Mouse (Mus musculus) T-helper 1 cell (primary cell): ENCODE measurements around the gene Gm3839.
"Not testable (repeated sequence)": the region's sequence is repeated elsewhere in the genome, so short reads cannot be mapped to it uniquely, and the experiment has no call there.

Source experiments
- in situ Hi-C: fragments of 300-600 bp; cut with MboI, MseI; formaldehyde crosslinking; loops from one replicate; pipeline ENCODE4 v1.15.1; 2025; ENCODE audit warnings: high pct_unique_total_duplicates

Gm3839 gene

DNA sequence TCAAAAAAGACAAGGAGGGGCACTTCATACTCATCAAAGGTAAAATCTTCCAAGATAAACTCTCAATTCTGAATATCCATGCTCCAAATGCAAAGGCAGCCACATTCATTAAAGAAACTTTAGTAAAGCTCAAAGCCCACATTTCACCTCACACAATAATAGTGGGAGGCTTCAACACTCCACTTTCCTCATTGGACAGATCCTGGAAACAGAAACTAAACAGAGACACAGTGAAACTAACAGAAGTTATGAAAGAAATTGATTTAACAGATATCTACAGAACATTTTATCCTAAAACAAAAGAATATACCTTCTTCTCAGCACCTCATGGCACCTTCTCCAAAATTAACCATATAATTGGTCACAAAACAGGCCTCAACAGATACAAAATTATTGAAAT is at the start of gene Gm3839:
Gene Gm3839, minus strand, starts transcription at position 101 of the 400 bp plus-strand sequence.
- in situ Hi-C loops, result not testable (repeated sequence)

DNA sequence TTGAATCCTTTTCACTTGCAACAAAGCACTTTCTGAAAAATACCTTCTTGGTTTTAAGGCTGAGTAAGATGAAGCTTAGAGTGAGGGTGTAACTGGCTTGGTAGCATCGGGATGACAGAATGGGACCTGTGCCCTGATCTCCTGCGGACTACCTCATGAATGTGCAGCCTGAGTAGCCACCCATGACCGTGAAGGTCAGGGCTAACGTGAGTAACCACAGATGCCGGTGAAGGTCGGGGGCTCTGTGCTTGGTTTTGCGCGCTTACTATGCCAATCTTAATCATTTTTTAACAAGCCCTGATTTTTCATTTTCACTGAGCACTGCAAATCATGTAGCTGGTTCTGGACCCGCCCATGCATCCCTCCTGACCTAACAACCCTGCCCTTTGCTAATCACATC is 49.1 kb upstream of the Gm3839 start:
- in situ Hi-C loops, result no loop called here

DNA sequence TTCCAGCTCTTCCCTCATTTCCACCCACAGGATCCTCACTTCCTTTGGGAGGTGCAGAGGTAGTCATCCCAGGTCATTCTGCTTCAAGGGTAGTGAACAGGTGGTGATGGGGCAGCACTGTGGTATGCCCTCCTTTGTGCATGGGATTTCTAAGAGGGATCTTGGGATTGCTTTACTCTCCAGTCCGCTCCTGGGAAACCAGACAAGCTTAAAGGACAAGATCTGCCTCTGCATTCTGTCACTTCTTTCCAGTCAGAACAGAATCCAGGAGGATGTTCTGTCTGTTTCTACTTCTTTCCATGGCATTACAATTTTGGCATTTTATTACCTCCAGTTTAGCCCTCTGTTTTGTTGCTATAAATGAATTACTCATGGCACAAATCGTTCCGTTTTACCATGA is 21.3 kb upstream of the Gm3839 start:
- in situ Hi-C loops, result no loop called here

DNA sequence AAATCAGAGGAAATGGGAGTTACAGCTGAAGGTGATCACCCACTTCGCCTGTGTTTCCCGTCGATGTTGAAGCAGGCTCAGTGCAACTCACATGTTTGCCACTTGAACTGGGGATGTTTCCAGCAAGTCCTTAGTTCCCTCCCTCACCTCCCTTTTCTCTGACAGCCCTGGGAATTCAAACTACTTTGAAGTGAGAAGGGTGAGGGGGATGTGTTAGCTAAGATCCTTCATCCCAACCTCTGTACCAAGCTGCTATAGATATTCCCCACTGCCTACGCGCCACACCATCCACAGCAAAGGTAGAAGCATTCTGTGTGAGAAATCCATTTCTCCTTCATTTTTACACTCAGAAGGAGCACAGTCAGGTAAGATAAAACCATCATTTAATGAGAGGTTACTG is 18.7 kb upstream of the Gm3839 start:
- in situ Hi-C loops, result no loop called here

DNA sequence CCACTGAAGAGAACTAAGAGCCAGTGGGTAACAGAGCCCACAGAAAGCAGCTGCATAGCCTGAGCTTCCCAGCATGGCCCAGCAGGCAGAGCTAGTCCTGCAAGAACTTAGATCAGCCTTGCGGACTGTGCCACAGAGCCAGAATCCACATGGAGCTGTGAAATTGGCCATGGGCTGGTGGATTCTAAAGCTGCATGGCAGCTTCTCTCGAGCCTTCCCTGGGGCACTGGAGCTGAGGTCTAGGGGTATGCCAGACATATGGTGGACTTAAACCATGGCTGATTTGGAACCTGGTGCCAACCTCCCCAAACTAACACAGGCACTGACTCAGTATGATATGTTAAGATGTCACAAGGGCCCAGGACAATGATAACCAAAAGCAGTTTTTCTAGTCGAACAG is 10.4 kb downstream of the Gm3839 start:
- in situ Hi-C loops, result no loop called here

DNA sequence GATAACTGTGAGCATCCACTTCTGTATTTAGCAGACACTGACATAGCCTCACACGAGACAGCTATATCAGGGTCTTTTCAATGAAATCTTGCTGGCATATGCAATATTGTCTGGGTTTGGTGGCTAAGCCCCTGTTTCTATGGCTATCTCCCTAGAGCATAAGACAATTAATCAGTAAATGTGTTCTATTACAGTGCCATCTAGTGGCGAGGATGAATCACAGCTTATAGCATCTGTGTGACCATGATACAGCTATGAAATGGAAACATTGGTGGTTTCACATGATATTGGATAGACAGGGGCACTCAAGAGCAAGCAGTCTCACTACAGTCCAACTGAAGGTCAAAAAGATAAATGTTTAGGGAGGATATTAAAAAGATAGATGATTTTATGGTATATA is 26.5 kb downstream of the Gm3839 start:
- in situ Hi-C loops, result loop anchor here (10.0 kb wide), 1 partner anchor 955 kb away; no protein-coding TSS in a partner anchor

DNA sequence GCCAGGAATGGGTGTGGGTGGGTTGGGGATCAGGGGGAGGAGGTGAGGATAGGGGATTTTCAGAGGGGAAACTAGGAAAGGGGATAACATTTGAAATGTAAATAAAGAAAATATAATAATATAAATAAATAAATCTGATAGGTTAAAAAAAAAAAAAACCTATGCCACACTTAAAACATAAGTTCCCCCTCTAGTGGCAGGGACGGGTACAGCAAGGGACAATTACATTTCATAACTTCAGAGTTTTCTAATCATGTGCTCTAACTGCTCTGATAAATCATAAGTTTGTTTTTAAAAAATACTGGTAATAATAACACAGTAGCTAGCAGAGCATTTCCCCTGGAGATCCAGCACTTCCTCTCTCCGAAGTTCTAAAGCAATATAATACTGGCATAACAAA is 49.4 kb downstream of the Gm3839 start:
- in situ Hi-C loops, result loop anchor here (5.0 to 25.0 kb wide), 2 partner anchors 1820 to 1920 kb away; no protein-coding TSS in a partner anchor

DNA sequence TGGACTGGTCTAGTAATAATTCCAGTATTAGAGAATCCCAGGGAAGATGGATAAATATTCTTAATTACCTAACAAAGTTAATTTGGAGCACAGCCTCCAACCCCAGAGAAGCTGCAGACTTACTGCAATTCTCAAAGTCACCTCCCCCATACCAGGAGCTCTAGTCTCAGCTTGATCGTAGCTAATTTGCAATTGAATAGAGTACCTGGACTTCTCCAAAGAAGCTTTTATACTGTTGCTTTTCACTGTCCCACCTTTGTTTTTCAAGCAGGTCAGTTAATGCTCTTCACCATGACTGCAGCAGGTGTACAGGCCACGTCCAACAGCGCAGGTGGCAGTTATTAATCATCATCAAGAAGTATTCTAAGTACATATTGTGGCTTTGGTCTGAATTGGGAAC is 68.6 kb downstream of the Gm3839 start:
- in situ Hi-C loops, result not testable (repeated sequence)

DNA sequence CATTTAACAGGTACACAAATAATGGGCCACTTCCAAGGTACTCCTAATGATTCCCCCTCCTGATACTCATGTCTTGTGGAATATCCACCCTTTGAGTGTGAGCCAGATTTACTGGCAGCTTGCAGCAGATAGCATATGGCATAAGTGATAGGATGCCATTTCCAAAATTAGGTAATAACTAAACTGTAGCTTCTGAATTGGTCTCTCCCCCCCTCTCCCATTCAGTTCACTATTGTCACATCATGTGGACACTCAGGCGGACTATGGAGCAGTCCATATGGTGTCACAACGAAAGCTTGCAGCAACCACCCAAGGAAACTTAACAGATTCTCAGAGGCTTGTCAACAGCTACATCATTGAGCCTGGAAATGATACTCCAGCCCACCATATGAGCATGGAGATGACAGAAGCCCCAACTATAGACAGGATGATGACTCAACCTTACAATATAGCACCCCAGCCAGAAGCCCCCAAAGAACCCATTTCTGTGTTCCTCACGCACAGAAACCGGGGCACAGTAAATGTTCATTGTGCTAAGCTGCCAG is 99.3 kb downstream of the Gm3839 start:
- in situ Hi-C loops, result no loop called here

DNA sequence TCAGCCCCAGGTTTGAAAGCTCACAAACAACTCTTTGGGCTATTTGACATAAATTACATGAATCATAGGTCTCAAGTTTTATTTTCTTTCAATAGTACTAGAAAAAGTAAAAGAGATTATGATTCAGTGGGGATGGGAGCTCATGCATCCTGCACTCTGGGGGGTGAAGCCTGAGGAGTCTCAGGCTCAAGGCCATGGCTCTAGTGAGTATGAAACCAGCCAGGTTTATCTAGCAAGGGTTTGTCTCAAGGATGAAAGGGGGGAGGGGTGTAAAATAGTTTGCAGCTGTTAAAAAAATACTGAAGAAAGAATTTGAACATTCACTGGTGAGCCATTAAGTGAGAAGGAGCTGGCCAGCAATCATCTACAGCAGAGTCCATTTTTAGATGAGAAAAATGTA is 108.5 kb downstream of the Gm3839 start:
- in situ Hi-C loops, result no loop called here

DNA sequence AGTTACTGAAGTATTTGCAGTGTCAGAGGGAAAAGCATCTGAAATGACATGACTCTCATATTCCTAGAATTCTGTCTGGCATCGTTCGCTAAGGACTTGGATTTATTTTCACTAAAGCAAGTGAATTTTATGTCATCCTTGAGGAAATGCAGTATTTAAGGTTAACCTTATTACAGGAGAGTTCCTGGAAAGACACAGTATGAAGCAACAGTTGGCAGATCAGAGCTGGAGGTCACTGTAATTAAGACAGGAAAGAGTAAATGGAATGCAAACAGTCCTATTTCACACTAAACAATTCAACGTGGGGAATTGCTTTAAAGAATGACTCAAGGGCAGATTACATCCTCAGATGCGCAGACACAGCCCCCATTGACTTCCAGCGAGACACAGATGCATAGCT is 112.0 kb downstream of the Gm3839 start:
- in situ Hi-C loops, result no loop called here

DNA sequence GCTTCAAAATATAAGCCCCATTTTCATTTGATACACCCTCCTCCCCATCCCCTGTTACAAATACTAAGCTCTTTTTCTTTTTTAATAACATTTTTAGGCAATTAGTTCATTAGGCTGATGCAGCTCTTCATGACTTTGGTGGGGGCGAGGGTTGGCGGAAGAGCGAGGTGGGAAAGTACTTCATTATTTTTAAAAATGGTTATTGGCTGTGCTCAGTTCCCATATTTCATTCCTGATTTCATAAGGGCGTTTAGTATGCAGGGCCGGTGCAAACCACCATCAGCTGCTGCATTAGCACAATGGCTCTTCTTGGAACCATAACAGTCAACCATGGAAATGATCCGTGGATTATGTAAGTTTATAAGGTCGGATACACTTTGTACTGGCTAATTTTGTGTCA is 124.4 kb downstream of the Gm3839 start:
- in situ Hi-C loops, result no loop called here
